In genomic region chrX:151347278-151347677, GRCm38 (mm10) we compare ENCODE assay signal across 18 mouse cellular contexts.
"Had no signal": no experiment of that assay in that cellular context is flagged by ENCODE, and none has a peak within 500 bp of the region (broad histone marks: within the 10 kb centered on the region; RNA-seq: fewer than 3 reads in every experiment).

No protein-coding gene starts in this region.

- H3K36me3 ChIP-seq: kidney, embryonic 15.5 days; liver, embryonic 13.5 days; stomach, embryonic 15.5 days had no signal

- H3K4me1 ChIP-seq: stomach, embryonic 15.5 days had no signal

- H3K9ac ChIP-seq: kidney, embryonic 15.5 days; liver, embryonic 13.5 days; stomach, embryonic 15.5 days had no signal

- H3K4me3 ChIP-seq: kidney, embryonic 15.5 days; liver, embryonic 13.5 days; myocyte; stomach, embryonic 15.5 days had no signal

- H3K9me3 ChIP-seq: kidney, embryonic 15.5 days; liver, embryonic 13.5 days; stomach, embryonic 15.5 days had no signal

- DNase-seq: kidney, adult 8-10 months; kidney, postnatal 10 days; kidney, postnatal 36 days; layer of hippocampus, postnatal 36 days; left cerebral cortex, postnatal 4 days; liver, embryonic 13.5 days; lung, adult 2 months; lung, postnatal 14 days; lung, postnatal 4 days; retina, postnatal 1 day; right cerebral cortex, postnatal 25 days; spleen, adult 18-20 months; thymus, postnatal 25 days had no signal

- ATAC-seq: midbrain, embryonic 16.5 days had no signal

- H3K27ac ChIP-seq: kidney, embryonic 15.5 days; liver, embryonic 13.5 days; stomach, embryonic 15.5 days had no signal

- H3K27me3 ChIP-seq: liver, embryonic 13.5 days; stomach, embryonic 15.5 days had no signal

- H3K4me2 ChIP-seq: kidney, embryonic 15.5 days; midbrain, embryonic 11.5 days; stomach, embryonic 15.5 days had no signal
